Mouse (Mus musculus) olfactory bulb, adult 2 months (tissue): ENCODE data around the gene Prdm8.

Experiments used
- CTCF ChIP-seq: fragments of 200-500 bp; IDR thresholded peaks from 2 replicates; pipeline ENCODE4 v1.5.1; 2012; ENCODE audit warnings: low read depth, mild to moderate bottlenecking, low read length, moderate library complexity; ENCODE audit not compliant: insufficient read depth
- POLR2A ChIP-seq: fragments of 200-500 bp; IDR thresholded peaks from 2 replicates; pipeline ENCODE4 v1.6.1; 2012; ENCODE audit warnings: mild to moderate bottlenecking, low read depth, low read length, moderate library complexity; ENCODE audit not compliant: insufficient read depth

DNA sequence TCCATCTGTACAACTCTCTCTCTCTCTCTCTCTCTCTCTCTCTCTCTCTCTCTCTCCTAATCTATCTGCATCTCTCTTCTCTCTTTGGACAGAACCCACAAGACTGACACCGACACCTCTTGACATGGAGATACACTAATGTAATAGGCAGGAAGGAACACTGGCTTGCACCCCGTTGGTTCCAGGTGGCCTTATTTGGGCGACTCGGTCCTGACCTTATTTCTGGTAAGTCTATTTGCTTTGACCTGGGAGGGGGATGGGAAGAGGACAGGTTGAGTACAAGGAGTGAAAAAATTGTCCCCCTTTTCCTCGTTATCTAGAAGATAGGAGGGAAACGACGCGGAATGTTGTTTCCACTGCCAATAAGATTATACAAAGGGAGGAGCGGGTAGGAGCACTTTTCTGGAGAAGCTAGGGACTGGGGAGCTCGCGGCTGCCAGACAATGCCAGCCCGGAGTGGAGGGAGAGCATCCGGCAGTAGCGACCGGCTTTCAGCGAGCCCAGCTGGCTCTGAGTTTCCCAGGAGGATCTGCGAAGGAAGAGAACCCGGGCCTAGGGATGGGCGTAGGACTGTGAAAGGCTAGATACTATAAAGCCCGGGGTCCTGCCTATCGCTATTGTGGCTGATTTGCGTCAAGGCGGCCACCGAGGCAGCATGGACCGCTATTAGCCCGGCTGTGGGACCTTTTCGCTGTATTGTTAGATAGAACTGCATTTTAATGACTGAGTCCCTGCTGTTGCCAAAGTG lies 14.1 kb downstream of the Prdm8 start:
- TF ChIP-seq CTCF (no peak), POLR2A (no peak)
